Mouse (Mus musculus): ENCODE results near the gene Apol9b.
"Not testable (repeated sequence)": the region's sequence is repeated elsewhere in the genome, so short reads cannot be mapped to it uniquely, and the experiment has no call there.

Apol9b gene

GRCm38 (mm10) chr15:77728739-77729138 lies at the start of gene Apol9b:
Gene Apol9b (plus strand): TSS chr15:77729039.
- in situ Hi-C loops (cut with MboI; ENCODE audit: low sequenced_read_pairs): not testable (repeated sequence)

GRCm38 (mm10) chr15:77683944-77684343 lies 44.9 kb upstream of the Apol9b start:
- in situ Hi-C loops (cut with MboI; ENCODE audit: low sequenced_read_pairs): not testable (repeated sequence)

- in situ Hi-C loops (cut with MboI; ENCODE audit: low sequenced_read_pairs): not testable (repeated sequence)
Measured at GRCm38 (mm10) chr15:77691532-77692311, 37.1 kb upstream of the Apol9b start.

- in situ Hi-C loops (cut with MboI; ENCODE audit: low sequenced_read_pairs): not testable (repeated sequence)
Measured at GRCm38 (mm10) chr15:77694687-77695295, 34.0 kb upstream of the Apol9b start.

- in situ Hi-C loops (cut with MboI; ENCODE audit: low sequenced_read_pairs): not testable (repeated sequence)
Measured at GRCm38 (mm10) chr15:77698656-77699055, 30.2 kb upstream of the Apol9b start, which contains the start of gene Apol7e. Gene Apol7e (plus strand): TSS chr15:77698857.

DNA sequence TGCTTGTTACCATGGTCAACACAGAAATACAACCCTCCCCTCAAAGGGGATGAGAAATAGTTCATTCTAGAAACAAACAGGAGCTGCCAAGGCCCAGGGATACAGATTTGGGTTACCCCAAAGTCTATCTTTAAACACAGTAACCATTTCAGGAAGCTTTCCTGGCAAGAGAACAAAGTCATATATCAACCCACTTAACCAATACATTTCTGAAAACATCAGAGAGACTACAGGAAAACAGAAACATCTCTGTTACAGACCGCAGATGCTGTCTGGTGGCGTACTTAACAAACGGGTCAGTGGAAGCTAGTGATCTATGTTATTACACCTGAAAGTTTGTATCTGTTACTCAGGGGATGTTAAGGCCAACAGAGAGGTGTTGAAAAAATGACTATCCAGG lies 23.5 kb upstream of the Apol9b start:
- in situ Hi-C loops (cut with MboI; ENCODE audit: low sequenced_read_pairs): not testable (repeated sequence)

GRCm38 (mm10) chr15:77708936-77709335 lies 19.9 kb upstream of the Apol9b start:
- in situ Hi-C loops (cut with MboI; ENCODE audit: low sequenced_read_pairs): not testable (repeated sequence)

DNA sequence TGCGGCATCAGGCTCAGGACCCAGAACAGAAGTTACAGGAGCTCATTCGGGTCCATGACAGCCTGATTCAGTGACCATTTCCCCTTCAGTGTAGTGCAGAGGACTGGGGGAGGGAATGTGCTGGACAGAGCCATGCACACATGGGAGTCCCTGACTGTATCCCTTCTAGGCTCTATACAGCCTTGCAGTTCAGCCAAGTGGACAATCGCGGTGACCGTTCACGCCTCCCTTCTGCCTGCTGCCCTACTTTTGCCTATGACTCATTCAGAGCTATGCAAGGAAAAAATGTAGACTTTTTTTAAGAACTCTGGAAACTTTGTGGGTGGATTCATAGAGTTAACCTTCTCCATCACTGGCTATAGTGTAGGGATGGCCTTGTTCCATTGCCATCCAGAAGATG lies 10.6 kb upstream of the Apol9b start:
- in situ Hi-C loops (cut with MboI; ENCODE audit: low sequenced_read_pairs): not testable (repeated sequence)

DNA sequence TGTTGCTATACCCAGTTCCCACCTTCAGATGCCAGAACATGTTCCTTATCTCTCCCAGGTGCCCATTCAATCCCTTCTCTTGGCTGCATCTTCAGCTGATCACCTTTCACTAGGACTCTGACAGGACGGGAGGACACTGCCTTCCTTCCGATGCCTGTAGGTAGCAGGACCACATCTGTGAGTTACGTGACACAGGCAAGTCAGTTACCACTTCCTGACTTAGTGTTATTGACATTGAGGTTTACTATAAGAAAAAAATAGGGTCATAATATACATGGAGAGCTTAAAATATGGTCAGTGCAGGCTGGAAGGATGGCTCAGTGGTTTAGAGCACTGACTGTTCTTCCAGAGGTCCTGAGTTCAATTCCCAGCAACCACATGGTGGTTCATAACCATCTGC lies 7.3 kb upstream of the Apol9b start:
- in situ Hi-C loops (cut with MboI; ENCODE audit: low sequenced_read_pairs): not testable (repeated sequence)

- in situ Hi-C loops (cut with MboI; ENCODE audit: low sequenced_read_pairs): not testable (repeated sequence)
Measured at GRCm38 (mm10) chr15:77724208-77724911, 4.5 kb upstream of the Apol9b start.

DNA sequence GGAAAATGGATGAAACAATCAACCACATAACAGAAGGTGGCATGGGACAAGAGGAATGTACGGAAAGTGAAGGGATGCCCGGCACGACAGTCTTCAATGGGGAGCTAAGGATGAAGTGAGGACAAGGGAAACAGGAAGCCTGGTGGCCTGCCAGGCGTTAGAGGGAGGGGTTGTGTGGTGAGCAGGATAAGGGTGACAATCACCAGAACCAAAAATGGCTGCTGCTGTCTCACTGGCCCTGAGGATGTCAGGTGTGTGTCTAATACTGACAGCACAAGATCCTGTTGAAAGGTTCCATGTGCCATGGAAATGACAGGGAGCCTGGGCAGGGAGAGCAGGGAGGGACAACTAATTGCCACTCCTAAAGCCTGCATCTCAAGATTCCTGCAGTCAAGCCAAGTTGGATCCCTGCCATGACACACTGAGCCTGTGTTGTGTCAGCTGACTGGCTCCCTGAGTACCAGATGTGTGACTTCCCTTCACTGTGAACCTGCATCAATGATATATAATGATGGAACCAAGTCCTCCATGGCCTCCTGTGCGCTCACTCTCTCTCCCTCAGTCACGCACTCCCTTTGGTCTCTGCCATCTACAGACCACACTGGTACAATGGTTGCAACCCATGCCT lies 3.3 kb upstream of the Apol9b start:
- in situ Hi-C loops (cut with MboI; ENCODE audit: low sequenced_read_pairs): not testable (repeated sequence)

DNA sequence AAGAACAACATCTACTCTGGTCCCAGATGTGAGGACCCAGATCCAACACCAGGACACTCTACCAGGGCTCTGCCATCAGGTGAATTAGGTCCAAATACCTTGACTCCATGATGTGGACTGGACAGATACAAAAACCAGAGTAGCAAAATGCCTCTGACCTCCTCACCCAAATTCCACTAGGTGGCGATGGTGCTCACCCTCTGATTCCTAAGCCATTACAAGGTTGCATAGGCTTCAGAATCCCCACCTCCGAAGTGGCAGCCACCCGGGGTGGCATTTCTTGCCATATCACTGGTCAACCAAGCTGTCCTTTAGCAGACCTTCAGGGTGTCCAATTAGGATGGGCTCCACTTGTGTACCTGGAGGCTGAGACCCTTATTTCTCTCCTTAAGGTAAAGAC lies 1.7 kb upstream of the Apol9b start:
- in situ Hi-C loops (cut with MboI; ENCODE audit: low sequenced_read_pairs): not testable (repeated sequence)

DNA sequence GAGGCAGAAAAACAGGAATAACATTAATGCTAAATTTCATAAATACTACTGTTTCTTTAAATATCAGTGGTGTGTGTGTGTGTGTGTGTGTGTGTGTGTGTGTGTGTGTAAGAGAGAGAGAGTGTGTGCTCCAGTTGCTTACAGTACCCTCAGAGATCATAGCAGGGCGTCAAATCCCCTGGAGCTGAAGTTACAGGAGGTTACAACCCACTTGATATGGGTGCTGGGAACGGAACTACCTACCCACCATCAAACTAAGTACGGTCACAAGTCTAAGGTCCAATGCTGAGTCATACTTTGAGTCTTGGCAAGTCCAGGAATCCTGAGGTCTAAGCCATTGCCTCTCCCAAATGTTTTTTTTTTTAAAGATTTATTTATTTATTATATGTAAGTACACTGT lies 1.1 kb upstream of the Apol9b start:
- in situ Hi-C loops (cut with MboI; ENCODE audit: low sequenced_read_pairs): not testable (repeated sequence)

- in situ Hi-C loops (cut with MboI; ENCODE audit: low sequenced_read_pairs): no loop called here
Measured at GRCm38 (mm10) chr15:77731605-77732004, 2.8 kb downstream of the Apol9b start.

- in situ Hi-C loops (cut with MboI; ENCODE audit: low sequenced_read_pairs): not testable (repeated sequence)
Measured at GRCm38 (mm10) chr15:77732851-77733250, 4.0 kb downstream of the Apol9b start.

DNA sequence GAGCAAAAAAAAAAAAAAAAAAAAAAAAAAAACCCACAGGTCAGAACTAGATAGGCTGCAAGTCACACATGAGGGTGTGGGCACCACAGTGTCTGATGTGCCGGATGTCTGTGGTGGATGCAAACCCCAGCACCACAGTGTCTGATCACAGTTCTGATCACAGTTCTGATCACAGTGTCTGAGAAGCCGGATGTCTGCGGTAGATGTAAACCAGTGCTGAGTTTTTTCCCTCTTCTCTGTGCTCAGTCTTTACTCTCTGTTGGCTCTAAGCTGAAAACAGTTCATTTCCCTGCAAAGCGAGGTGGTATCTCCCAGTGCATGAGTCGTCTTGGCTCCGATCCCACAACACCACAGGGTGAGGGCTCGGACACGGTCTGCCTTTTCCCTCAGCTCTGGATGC lies 4.5 kb downstream of the Apol9b start:
- in situ Hi-C loops (cut with MboI; ENCODE audit: low sequenced_read_pairs): not testable (repeated sequence)

DNA sequence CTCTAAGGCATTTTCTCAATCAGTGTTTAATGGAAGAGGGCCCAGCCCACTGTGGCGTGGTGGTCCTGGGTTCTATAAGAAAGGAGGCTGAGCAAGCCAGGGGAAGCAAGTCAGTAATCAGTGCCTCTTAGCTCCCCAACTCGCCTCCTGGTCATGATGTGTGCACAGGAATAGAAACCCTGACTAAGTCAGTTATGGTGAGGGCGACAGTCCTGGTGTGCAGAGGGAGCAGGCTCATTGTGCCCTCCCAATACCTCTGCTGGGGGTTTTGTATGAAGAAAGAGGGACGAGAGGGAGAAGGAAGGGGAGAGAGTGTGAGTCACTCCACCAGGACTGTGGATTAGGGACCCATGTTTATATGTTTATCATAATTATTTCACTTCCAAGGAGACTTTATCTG lies 5.1 kb downstream of the Apol9b start:
- in situ Hi-C loops (cut with MboI; ENCODE audit: low sequenced_read_pairs): not testable (repeated sequence)

- in situ Hi-C loops (cut with MboI; ENCODE audit: low sequenced_read_pairs): no loop called here
Measured at GRCm38 (mm10) chr15:77740511-77741297, 11.9 kb downstream of the Apol9b start.

DNA sequence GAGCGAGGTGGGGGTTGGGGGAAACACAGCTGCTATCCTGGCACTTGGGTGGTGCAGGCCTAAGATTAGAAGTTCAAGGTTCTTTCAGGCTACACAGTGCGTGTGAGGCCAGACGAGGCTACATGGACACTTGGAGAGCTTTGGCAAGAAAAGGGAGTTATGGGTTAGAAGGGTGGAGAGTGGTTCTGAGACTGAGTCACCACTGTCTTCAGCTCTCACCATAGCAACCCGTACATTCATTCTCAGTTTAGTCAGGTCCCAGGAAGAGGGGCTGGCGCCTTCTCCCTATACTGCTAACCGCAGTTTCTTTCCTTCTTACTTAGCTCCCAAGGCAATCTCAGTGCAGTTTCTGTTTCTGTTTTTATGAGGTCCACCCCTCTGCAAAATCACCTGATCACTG lies 12.7 kb downstream of the Apol9b start:
- in situ Hi-C loops (cut with MboI; ENCODE audit: low sequenced_read_pairs): not testable (repeated sequence)

DNA sequence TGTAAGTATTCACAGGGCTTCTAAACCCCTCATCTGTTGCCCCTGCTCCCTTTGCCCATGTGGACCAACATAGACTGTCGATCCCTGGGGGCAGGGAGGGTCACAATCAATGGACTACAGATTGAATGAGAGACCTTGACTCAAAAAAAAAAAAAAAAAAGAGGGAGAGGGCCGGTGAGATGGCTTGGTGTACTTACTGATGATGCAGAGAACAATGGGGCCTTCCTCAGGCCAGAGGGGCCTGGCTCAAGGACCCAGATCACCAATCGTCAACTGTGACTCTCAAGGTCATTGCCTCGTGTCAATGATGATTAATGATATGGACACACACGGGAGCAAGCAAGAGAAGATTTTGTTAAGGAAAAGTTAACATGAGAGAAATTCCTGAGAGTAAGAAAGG lies 15.8 kb downstream of the Apol9b start:
- in situ Hi-C loops (cut with MboI; ENCODE audit: low sequenced_read_pairs): no loop called here
